Mouse (Mus musculus) embryonic fibroblast, embryonic 13.5 days (primary cell): ENCODE data around the gene Pde4a.

ENCODE experiments used
- CTCF ChIP-seq: IDR thresholded peaks from 2 replicates; pipeline ENCODE4 v1.5.1; 2011; ENCODE audit warnings: mild to moderate bottlenecking, control low read depth, low read length, moderate library complexity, borderline replicate concordance; ENCODE audit not compliant: insufficient read depth
- POLR2A ChIP-seq: IDR thresholded peaks from 2 replicates; pipeline ENCODE4 v1.6.1; 2011; ENCODE audit warnings: low read depth, mild to moderate bottlenecking, control low read depth, low read length, moderate library complexity

DNA sequence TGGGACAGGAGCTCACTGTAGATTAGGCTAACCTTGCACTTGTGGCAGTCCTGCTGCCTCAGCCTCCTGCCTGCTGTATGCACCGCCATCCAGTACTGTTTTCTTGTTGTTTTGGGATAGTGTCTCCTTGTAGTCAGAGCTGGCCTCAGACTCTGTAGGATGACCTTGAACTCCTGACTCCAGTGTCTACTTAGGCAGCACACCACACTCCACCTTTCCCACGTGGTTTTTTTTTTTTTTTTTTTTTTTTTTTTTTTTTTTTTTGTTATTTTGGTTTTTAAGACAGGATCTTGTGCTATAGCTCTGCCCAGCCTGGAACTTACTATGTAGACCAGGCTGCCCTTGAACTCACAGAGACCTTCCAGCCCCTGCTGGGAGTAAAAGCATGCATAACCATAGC lies 43.1 kb downstream of the Pde4a start:
- TF ChIP-seq CTCF (no peak), POLR2A (no peak)
